In genomic region chr5:117133446-117134065, GRCm38 (mm10) we compare ENCODE assay signal across 8 mouse cellular contexts. TPM values are rescaled to one million over a fixed set of nuclear protein-coding genes. Genes with fewer than 3 reads are reported as not detected.
DNase-seq lines count a peak whose midpoint lies in the region; ATAC-seq lines count a peak whose summit lies in the region.

No protein-coding gene starts in this region.

- H3K9ac ChIP-seq in midbrain, embryonic 11.5 days (ENCODE audit: low read length): no peak overlapping the region

- no peak overlapping the region for H3K4me3 ChIP-seq in midbrain, embryonic 11.5 days (ENCODE audit: low read depth, low read length)

- H3K27me3 ChIP-seq in midbrain, embryonic 11.5 days (ENCODE audit: control insufficient read depth, insufficient read depth, low read length): no peaks in the 10 kb centered on the region

- H3K27ac ChIP-seq in midbrain, embryonic 11.5 days (ENCODE audit: low read depth, low read length): no peak overlapping the region

- no peak overlapping the region for H3K4me2 ChIP-seq in midbrain, embryonic 11.5 days

- H3K9me3 ChIP-seq in midbrain, embryonic 11.5 days (ENCODE audit: control insufficient read depth, low read length): no peaks in the 10 kb centered on the region

- DNase-seq in heart, adult 18-20 months: peak; percentile 30 to 63
- DNase-seq in heart, postnatal 14 days: no peak
- peak; percentile 82 for DNase-seq in lung, postnatal 36 days
- peak; percentile 82 to 85 for DNase-seq in thymus, postnatal 10 days (ENCODE audit: low spot score in 2 of 2)
- DNase-seq in MN1 (ENCODE audit: low spot score): no peak
- no peak for DNase-seq in midbrain, embryonic 11.5 days (ENCODE audit: low spot score, missing footprints)

- ATAC-seq in hematopoietic stem cell, adult 5-6 weeks (replicated peaks in 1 of 2; ENCODE audit: insufficient read depth in 1 of 2, low FRiP score in 2 of 2, low TSS enrichment in 1 of 2, low read depth in 1 of 2, poor library complexity in 2 of 2, severe bottlenecking in 2 of 2): peak; percentile 92 to 94
- no peak for ATAC-seq in midbrain, embryonic 11.5 days (ENCODE audit: low FRiP score)
- ATAC-seq in cerebellum, adult (ENCODE audit: insufficient number of reproducible peaks, low FRiP score, low TSS enrichment): no peak

- no peaks in the 10 kb centered on the region for H3K36me3 ChIP-seq in midbrain, embryonic 11.5 days (ENCODE audit: control insufficient read depth, insufficient read depth, low read length)

- 88% methylated on average over 17 of the region's 17 CpGs for WGBS in midbrain, embryonic 11.5 days

- intact Hi-C loops in heart, postnatal 14 days (cut with DNase I): no loop called here

- peaks cover 7% of the 10 kb centered on the region for H3K4me1 ChIP-seq in midbrain, embryonic 11.5 days (ENCODE audit: control insufficient read depth, insufficient read depth, low read length)

RNA-seq across cellular contexts. Expression of gene Taok3, which starts 13.6 kb away (rescaled TPM):
- total RNA-seq in heart, adult 18-20 months (2021): 1 to 10 TPM; 5.8 to 7.8 TPM
- 1 to 10 TPM; 9.0 to 9.3 TPM for total RNA-seq in heart, postnatal 14 days (2021)
- total RNA-seq in hematopoietic stem cell, adult 5-6 weeks (2017): 63.8 and 70.4 TPM in 2 replicates
- polyA plus RNA-seq in midbrain, embryonic 11.5 days (2014; fragmentation: Nextera tagmentation; extraction: Ambion mirVana): 19.3 and 19.7 TPM in 2 replicates

RNA-seq across cellular contexts. Expression of gene Suds3, which starts 17.6 kb away (rescaled TPM):
- 10 to 100 TPM; 84.8 to 92.0 TPM for total RNA-seq in heart, adult 18-20 months (2021)
- 10 to 100 TPM; 66.6 to 73.7 TPM for total RNA-seq in heart, postnatal 14 days (2021)
- total RNA-seq in hematopoietic stem cell, adult 5-6 weeks (2017): 74.9 and 115 TPM in 2 replicates
- polyA plus RNA-seq in midbrain, embryonic 11.5 days (2014; fragmentation: Nextera tagmentation; extraction: Ambion mirVana): 49.0 and 50.3 TPM in 2 replicates

Comparison
In these comparisons a context has a peak if more than half of its experiments do, and no peak if none do; other contexts are left out.
1. DNase-seq: peak in heart, adult 18-20 months (2 of 2), lung, postnatal 36 days (single experiment) and thymus, postnatal 10 days (2 of 2); none in heart, postnatal 14 days (0 of 2), MN1 (single experiment) and midbrain, embryonic 11.5 days (single experiment).
2. ATAC-seq: peak in hematopoietic stem cell, adult 5-6 weeks (2 of 2); none in midbrain, embryonic 11.5 days (single experiment) and cerebellum, adult (single experiment).